Mouse (Mus musculus): ENCODE measurements at regions not wholly inside any gene's neighbourhood (a gene's known extent, or its start where the extent isn't known, plus 50 kb on each side); places are given as distances from the start of the nearest gene placed in this dataset.
A peak's percentile ranks its signal among the peaks of the same experiment; 100 is the strongest.
"Not testable (repeated sequence)": the region's sequence is repeated elsewhere in the genome, so short reads cannot be mapped to it uniquely, and the experiment has no call there.

GRCm38 (mm10) chr15:91916946-91917345, 78.9 kb downstream of the Smgc start:
- H3K4me1 ChIP-seq (replicated peaks) = no peaks in the 10 kb centered on the region
- ATAC-seq (ENCODE audit: low FRiP score) = no peak
- H3K4me3 ChIP-seq = no peak overlapping the region
- 76% methylated on average over 3 of the region's 3 CpGs for WGBS
- H3K27me3 ChIP-seq = no peaks in the 10 kb centered on the region
- H3K4me2 ChIP-seq = no peak overlapping the region
- H3K36me3 ChIP-seq = no peaks in the 10 kb centered on the region
- H3K9ac ChIP-seq = no peak overlapping the region
- no peaks in the 10 kb centered on the region for H3K9me3 ChIP-seq
- H3K27ac ChIP-seq = no peak overlapping the region

DNA sequence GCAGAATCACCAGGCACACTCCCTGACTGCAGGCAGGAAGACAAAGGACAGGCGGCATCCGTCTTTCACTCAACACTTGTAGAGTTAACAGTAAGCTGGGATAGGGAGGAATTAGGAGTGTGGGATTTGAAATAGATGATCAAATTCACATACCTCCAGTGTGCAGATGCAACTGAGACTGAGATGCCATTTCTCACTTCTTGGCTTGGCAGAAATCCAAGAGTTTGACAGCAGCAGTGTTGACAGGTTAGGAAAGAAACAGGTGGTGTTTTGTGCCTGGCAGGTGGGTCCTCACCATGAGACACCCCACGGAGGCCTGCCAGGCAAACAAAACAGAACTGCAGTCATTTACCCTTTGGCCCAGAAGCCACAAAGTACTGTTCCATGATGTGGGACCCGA, 79.8 kb downstream of the Smgc start:
- H3K4me1 ChIP-seq (replicated peaks) = no peaks in the 10 kb centered on the region
- no peak overlapping the region for H3K4me3 ChIP-seq
- H3K27ac ChIP-seq = no peak overlapping the region
- no peaks in the 10 kb centered on the region for H3K36me3 ChIP-seq
- no peak for ATAC-seq (ENCODE audit: low FRiP score)
- no peak overlapping the region for H3K9ac ChIP-seq
- no peaks in the 10 kb centered on the region for H3K27me3 ChIP-seq
- WGBS = 58% methylated on average over 4 of the region's 4 CpGs
- H3K9me3 ChIP-seq = no peaks in the 10 kb centered on the region
- no peak overlapping the region for H3K4me2 ChIP-seq

DNA sequence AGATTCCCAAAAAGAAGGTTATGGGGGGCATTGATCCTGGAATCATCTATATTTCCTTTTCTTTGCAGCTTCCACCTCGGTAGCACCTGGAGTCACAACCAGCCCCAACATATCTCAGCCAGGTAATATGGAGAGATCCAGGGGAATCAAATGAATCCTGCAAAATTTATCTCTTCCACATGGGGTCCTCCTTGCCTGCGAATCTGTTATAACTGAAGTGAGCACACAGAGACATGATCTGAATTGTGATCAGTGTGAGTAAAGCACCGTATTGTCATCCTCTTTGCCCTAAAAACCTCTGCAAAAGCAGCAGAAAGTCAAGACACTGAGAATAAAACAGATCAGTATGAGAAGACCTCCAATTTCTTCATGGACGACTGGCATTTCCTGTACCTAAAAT, 86.5 kb downstream of the Smgc start:
- WGBS = 79% methylated on average over 4 of the region's 4 CpGs

GRCm38 (mm10) chr15:91927492-91927891, 89.4 kb downstream of the Smgc start:
- H3K27ac ChIP-seq = no peak overlapping the region
- WGBS = 23% methylated on average over 3 of the region's 3 CpGs

More for the DNA sequence above, 86.5 kb downstream of the Smgc start:
- no peak for ATAC-seq (ENCODE audit: low FRiP score)
- Histone ChIP-seq H3K27ac (no peak overlapping the region), H3K9me3 (no peaks in the 10 kb centered on the region), H3K4me3 (no peak overlapping the region), H3K27me3 (no peaks in the 10 kb centered on the region), H3K4me1 (replicated peaks) (peaks cover 6% of the 10 kb centered on the region), H3K4me2 (no peak overlapping the region), H3K36me3 (no peaks in the 10 kb centered on the region), H3K9ac (no peak overlapping the region)

DNA sequence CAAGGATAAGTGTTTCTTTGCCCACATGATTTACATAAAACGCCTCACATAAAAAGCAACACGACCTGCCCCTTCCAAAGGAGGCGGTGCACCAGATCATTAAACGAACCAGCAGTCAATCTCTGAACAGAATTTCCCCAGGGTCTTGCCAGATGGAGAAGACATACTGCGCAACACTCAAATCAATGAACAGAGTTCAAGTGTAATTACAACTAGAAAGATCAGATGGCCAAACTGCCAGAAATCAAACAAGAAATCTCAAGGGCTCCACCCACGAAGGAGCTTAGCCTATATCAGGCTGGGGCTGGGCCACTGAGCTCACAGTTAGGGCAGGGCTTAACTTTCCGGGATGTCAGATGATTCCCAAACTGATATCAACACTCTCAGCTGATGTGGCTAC, 90.4 kb downstream of the Smgc start:
- H3K4me2 ChIP-seq = no peak overlapping the region
- no peaks in the 10 kb centered on the region for H3K9me3 ChIP-seq
- no peak for ATAC-seq (ENCODE audit: low FRiP score)
- peaks cover 6% of the 10 kb centered on the region for H3K4me1 ChIP-seq (replicated peaks)
- WGBS = 44% methylated on average over 7 of the region's 7 CpGs
- H3K27me3 ChIP-seq = no peaks in the 10 kb centered on the region
- H3K4me3 ChIP-seq = no peak overlapping the region
- no peak overlapping the region for H3K9ac ChIP-seq
- H3K27ac ChIP-seq = no peak overlapping the region
- no peaks in the 10 kb centered on the region for H3K36me3 ChIP-seq

More at GRCm38 (mm10) chr15:91927492-91927891, 89.4 kb downstream of the Smgc start:
- H3K9ac ChIP-seq = no peak overlapping the region
- H3K4me1 ChIP-seq (replicated peaks) = peaks cover 6% of the 10 kb centered on the region
- no peaks in the 10 kb centered on the region for H3K27me3 ChIP-seq
- no peaks in the 10 kb centered on the region for H3K9me3 ChIP-seq
- no peak overlapping the region for H3K4me2 ChIP-seq
- H3K4me3 ChIP-seq = no peak overlapping the region
- ATAC-seq (ENCODE audit: low FRiP score) = no peak
- no peaks in the 10 kb centered on the region for H3K36me3 ChIP-seq

DNA sequence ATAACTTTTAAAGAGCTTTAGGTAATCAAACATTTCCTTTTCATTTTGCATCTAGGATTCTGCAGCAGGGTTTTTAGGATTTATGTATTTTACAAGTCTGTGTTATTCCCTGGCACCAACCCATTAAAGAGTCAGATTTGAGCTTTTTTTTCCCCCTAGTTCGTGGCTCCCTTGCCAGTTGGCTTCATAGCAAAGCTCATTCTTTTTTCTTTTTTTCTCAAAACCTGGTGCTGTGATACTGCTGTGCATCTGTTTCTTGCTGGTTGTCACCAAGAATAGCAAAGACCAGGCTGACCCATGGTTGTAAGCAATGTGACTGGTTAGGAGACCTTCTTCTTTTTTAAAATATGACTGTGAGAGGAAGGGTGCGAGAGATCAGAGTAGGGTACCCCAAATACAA, 93.7 kb upstream of the Cntn1 start:
- Histone ChIP-seq H3K36me3 (no peaks in the 10 kb centered on the region), H3K9ac (no peak overlapping the region), H3K4me2 (no peak overlapping the region), H3K27me3 (no peaks in the 10 kb centered on the region), H3K4me3 (no peak overlapping the region), H3K4me1 (replicated peaks) (no peaks in the 10 kb centered on the region), H3K9me3 (no peaks in the 10 kb centered on the region), H3K27ac (no peak overlapping the region)
- WGBS = 75% methylated on average over 2 of the region's 2 CpGs
- no peak for ATAC-seq (ENCODE audit: low FRiP score)

- Histone ChIP-seq H3K27ac (no peak overlapping the region), H3K4me2 (no peak overlapping the region), H3K36me3 (no peaks in the 10 kb centered on the region), H3K4me1 (replicated peaks) (no peaks in the 10 kb centered on the region), H3K9me3 (no peaks in the 10 kb centered on the region), H3K27me3 (no peaks in the 10 kb centered on the region), H3K4me3 (no peak overlapping the region), H3K9ac (no peak overlapping the region)
- 76% methylated on average over 10 of the region's 10 CpGs for WGBS
- ATAC-seq (ENCODE audit: low FRiP score) = no peak
Measured at GRCm38 (mm10) chr15:91965172-91965571, 85.8 kb upstream of the Cntn1 start.

DNA sequence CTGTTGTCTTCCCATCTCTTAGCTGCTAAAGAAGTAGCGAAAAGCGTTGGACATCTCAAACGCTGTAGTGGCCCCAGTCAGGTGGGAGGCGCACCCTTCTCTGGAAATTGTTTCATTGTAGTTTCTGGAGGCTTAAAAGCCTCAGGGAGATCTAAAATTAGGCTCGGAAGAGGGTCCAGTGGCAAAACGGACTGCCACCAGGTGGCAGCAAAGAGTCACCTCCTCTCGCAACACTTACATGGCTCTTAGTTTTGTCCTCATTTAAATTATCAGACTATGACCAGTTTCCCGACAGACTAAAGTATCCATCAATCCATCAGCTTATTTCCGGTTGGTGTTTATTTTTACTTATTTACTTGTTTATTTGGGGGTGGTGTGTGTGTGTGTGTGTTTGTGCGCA, 81.6 kb upstream of the Cntn1 start:
- H3K4me2 ChIP-seq = no peak overlapping the region
- no peak overlapping the region for H3K4me3 ChIP-seq
- H3K27me3 ChIP-seq = no peaks in the 10 kb centered on the region
- H3K27ac ChIP-seq = no peak overlapping the region
- H3K9me3 ChIP-seq = no peaks in the 10 kb centered on the region
- 31% methylated on average over 10 of the region's 10 CpGs for WGBS
- H3K9ac ChIP-seq = no peak overlapping the region
- peaks cover 11% of the 10 kb centered on the region; the same call in 1 of the 2 replicates for H3K4me1 ChIP-seq (replicated peaks)
- no peak for ATAC-seq (ENCODE audit: low FRiP score)
- no peaks in the 10 kb centered on the region for H3K36me3 ChIP-seq

- Histone ChIP-seq H3K4me1 (replicated peaks) (peaks cover 11% of the 10 kb centered on the region; the same call in 1 of the 2 replicates), H3K9me3 (no peaks in the 10 kb centered on the region), H3K9ac (no peak overlapping the region), H3K27ac (no peak overlapping the region), H3K36me3 (no peaks in the 10 kb centered on the region), H3K4me3 (no peak overlapping the region), H3K4me2 (0 out of 2 replicates have a peak overlapping the region, but pooled peaks have one; percentile 11), H3K27me3 (no peaks in the 10 kb centered on the region)
- ATAC-seq (ENCODE audit: low FRiP score) = no peak
- 41% methylated on average over 3 of the region's 3 CpGs for WGBS
Measured at GRCm38 (mm10) chr15:91971411-91971810, 79.6 kb upstream of the Cntn1 start.

- Histone ChIP-seq H3K9ac (no peak overlapping the region), H3K27me3 (no peaks in the 10 kb centered on the region), H3K4me3 (no peak overlapping the region), H3K4me1 (replicated peaks) (peaks cover 11% of the 10 kb centered on the region; the same call in 1 of the 2 replicates), H3K27ac (no peak overlapping the region), H3K36me3 (no peaks in the 10 kb centered on the region), H3K9me3 (no peaks in the 10 kb centered on the region), H3K4me2 (0 out of 2 replicates have a peak overlapping the region, but pooled peaks have one; percentile 11)
- WGBS = 13% methylated on average over 5 of the region's 5 CpGs
- ATAC-seq (ENCODE audit: low FRiP score) = no peak
Measured at GRCm38 (mm10) chr15:91971846-91972245, 79.1 kb upstream of the Cntn1 start.

DNA sequence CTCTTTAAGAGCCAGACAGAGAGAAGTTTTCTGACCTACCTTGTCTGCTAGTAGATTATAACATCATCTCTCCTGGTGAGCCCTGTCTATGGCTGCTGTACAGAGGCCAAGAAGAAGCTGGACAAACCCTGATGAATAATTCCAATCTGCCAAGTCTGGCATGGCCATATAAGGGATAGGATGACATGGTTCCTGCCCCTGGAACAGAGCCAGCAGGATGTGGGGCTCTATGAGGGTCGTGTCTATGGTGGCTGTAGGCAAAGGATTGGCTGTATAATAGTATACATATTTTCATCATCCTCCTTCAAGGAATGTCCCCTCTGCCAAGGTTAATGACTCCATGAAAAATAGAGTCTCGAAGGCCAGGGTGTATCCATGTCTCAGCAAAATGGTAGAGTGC, 75.4 kb upstream of the Cntn1 start:
- H3K4me3 ChIP-seq = no peak overlapping the region
- peaks cover 11% of the 10 kb centered on the region; the same call in 1 of the 2 replicates for H3K4me1 ChIP-seq (replicated peaks)
- no peaks in the 10 kb centered on the region for H3K27me3 ChIP-seq
- no peaks in the 10 kb centered on the region for H3K36me3 ChIP-seq
- H3K9me3 ChIP-seq = no peaks in the 10 kb centered on the region
- no peak overlapping the region for H3K4me2 ChIP-seq
- no peak overlapping the region for H3K27ac ChIP-seq
- 81% methylated on average over 2 of the region's 2 CpGs for WGBS
- no peak for ATAC-seq (ENCODE audit: low FRiP score)
- no peak overlapping the region for H3K9ac ChIP-seq

DNA sequence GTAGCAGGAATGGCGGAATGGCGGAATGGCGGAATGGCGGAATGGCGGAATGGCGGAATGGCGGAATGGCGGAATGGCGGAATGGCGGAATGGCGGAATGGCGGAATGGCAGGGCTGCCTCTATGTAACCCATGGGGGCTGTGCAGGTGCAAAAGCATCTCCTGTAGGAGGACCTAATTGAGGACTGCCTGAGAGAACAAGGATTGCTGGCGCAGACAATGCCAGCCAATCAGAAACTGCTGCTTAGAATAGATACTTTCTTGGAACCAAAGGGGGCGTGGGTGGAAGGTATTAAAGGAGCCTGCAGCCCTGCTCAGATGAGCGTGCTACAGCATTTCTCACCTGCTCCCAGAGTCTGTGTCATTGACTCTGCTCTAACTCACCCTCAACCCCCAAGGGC, 67.8 kb upstream of the Cntn1 start:
- H3K9me3 ChIP-seq; H3K4me1 ChIP-seq (replicated peaks); H3K4me3 ChIP-seq; H3K27me3 ChIP-seq; H3K36me3 ChIP-seq; ATAC-seq (ENCODE audit: low FRiP score); H3K27ac ChIP-seq; H3K9ac ChIP-seq; H3K4me2 ChIP-seq: not testable (repeated sequence)
- 95% methylated on average over 15 of the region's 15 CpGs for WGBS

DNA sequence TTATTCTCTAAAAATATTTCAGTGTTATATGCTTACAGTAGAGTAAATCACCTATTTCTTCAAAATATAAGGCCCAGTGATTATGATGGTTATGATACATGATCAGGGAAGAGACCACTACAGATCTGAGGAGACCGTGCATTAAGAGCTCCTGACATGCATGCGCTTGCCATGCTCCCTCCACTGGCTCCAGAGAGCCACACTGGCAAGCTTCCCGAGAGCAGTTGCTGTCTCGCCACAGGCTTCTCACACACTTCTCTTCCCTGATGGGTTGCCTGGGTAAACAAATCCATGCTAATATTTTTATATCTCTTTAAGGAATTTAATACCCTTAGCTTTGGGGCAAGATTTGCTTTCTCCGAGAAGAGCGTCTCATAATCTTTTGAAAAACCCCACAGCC, 50.9 kb upstream of the Cntn1 start:
- Histone ChIP-seq H3K36me3 (no peaks in the 10 kb centered on the region), H3K9ac (no peak overlapping the region), H3K4me2 (no peak overlapping the region), H3K27me3 (no peaks in the 10 kb centered on the region), H3K4me3 (no peak overlapping the region), H3K4me1 (replicated peaks) (no peaks in the 10 kb centered on the region), H3K9me3 (no peaks in the 10 kb centered on the region), H3K27ac (no peak overlapping the region)
- WGBS = 78% methylated on average over 6 of the region's 6 CpGs
- ATAC-seq (ENCODE audit: low FRiP score) = no peak
